Mouse (Mus musculus): ENCODE measurements around the gene Zbtb20.

DNA sequence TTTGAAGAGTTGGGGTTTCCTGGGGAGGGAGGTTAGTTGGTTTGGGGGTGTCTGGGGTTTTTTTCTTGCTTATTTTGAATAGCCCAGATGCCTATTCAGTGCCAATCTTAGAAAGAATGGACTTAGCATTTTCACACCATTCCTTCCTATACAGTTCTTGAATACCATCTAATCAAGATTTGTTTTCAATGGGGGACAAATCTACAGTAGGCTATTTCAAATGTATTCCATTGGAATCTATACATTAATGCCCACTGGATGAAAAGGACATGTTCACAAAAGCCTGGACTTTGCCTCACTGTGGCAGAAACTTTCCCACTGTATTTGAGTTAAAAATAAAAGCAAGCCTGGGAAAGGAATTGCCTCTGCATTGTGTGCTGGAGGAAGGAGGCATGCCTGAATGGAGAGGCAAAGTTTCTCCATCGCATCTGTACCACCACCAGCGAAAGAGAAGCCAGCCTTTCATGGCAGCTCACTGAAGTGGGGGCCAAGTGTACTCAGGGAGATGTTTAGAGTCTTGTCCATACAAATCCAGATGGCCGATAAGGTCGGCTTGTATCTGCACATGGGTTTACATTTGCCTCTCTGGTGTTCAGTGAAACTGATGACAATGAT lies 728.8 kb downstream of the Zbtb20 start:
- TF ChIP-seq POLR2A (IDR thresholded peaks at IDR 0.05; ENCODE audit: low read depth, low read length) = no peak
- no peak for TF ChIP-seq CTCF (IDR thresholded peaks at IDR 0.05; ENCODE audit: borderline replicate concordance, insufficient read depth, low read length)
